Mouse (Mus musculus) layer of hippocampus, adult 18-20 months (tissue): ENCODE results near the gene 2200002D01Rik. TPM values are rescaled to one million over a fixed set of nuclear protein-coding genes. Genes with fewer than 3 reads are reported as not detected.
"Not testable (repeated sequence)": the region's sequence is repeated elsewhere in the genome, so short reads cannot be mapped to it uniquely, and the experiment has no call there.

Experiments used
- DNase-seq, 2 experiments: peaks; one replicate each; pipeline ENCODE4 v3.0.0; 2022; ENCODE audit warnings: low spot score in 2 of 2
- total RNA-seq, 2 experiments: library from RNA; stranded (reverse); gene quantifications; 2 replicates each; pipeline ENCODE4 v1.2.3; 2021

2200002D01Rik gene
- total RNA-seq, 2 experiments from 2014 or later: not detected

GRCm38 (mm10) chr7:29238019-29238967 is 10.0 kb downstream of the 2200002D01Rik start, which contains the start of gene Yif1b:
Gene Yif1b, plus strand, starts transcription at chr7:29238329.
- DNase-seq: peak; percentile 98

- peak in 1 of 2 experiments; percentile 20 for DNase-seq
Observed at GRCm38 (mm10) chr7:29237596-29237995, 10.7 kb downstream of the 2200002D01Rik start.

GRCm38 (mm10) chr7:29236593-29236992 is 11.7 kb downstream of the 2200002D01Rik start:
- no peak for DNase-seq

- DNase-seq: no peak
Observed at GRCm38 (mm10) chr7:29234661-29235060, 13.6 kb downstream of the 2200002D01Rik start.

- DNase-seq: peak in 1 of 2 experiments; percentile 65
Observed at GRCm38 (mm10) chr7:29233745-29234144, 14.5 kb downstream of the 2200002D01Rik start.

- DNase-seq: peak in 1 of 2 experiments; percentile 20
Observed at GRCm38 (mm10) chr7:29232247-29233013, 15.8 kb downstream of the 2200002D01Rik start, which contains the start of gene Kcnk6. Gene Kcnk6, minus strand, starts transcription at chr7:29232515.

- no peak for DNase-seq
Observed at GRCm38 (mm10) chr7:29231517-29231916, 16.7 kb downstream of the 2200002D01Rik start.

GRCm38 (mm10) chr7:29230560-29230959 is 17.7 kb downstream of the 2200002D01Rik start:
- DNase-seq: no peak

- DNase-seq: no peak
Observed at GRCm38 (mm10) chr7:29228202-29228601, 20.1 kb downstream of the 2200002D01Rik start.

- DNase-seq: no peak
Observed at GRCm38 (mm10) chr7:29225520-29225919, 22.7 kb downstream of the 2200002D01Rik start.

- DNase-seq: peak in 1 of 2 experiments; percentile 22
Observed at GRCm38 (mm10) chr7:29224756-29225394, 23.4 kb downstream of the 2200002D01Rik start.

GRCm38 (mm10) chr7:29214846-29215245 is 33.4 kb downstream of the 2200002D01Rik start:
- no peak for DNase-seq

- DNase-seq: no peak
Observed at GRCm38 (mm10) chr7:29214236-29214635, 34.0 kb downstream of the 2200002D01Rik start.

- no peak for DNase-seq
Observed at GRCm38 (mm10) chr7:29213675-29214082, 34.6 kb downstream of the 2200002D01Rik start, which contains the start of gene Catsperg1. Gene Catsperg1, minus strand, starts transcription at chr7:29214035.

- DNase-seq: not testable (repeated sequence)
Observed at GRCm38 (mm10) chr7:29212775-29213560, 35.3 kb downstream of the 2200002D01Rik start.

GRCm38 (mm10) chr7:29212199-29212765 is 36.0 kb downstream of the 2200002D01Rik start:
- no peak for DNase-seq

- DNase-seq: peak in 1 of 2 experiments; percentile 35
Observed at GRCm38 (mm10) chr7:29211415-29212198, 36.7 kb downstream of the 2200002D01Rik start.

- not testable (repeated sequence) for DNase-seq
Observed at GRCm38 (mm10) chr7:29211013-29211412, 37.3 kb downstream of the 2200002D01Rik start.

GRCm38 (mm10) chr7:29202577-29202976 is 45.7 kb downstream of the 2200002D01Rik start:
- no peak for DNase-seq
